Mouse (Mus musculus): ENCODE data around the gene Nlrp10. TPM values are rescaled to one million over a fixed set of nuclear protein-coding genes. Genes with fewer than 3 reads are reported as not detected.
A peak's percentile ranks its signal among the peaks of the same experiment; 100 is the strongest.

The Nlrp10 gene
- 0.04 TPM in 1 of 2 replicates, not detected in the other for polyA plus RNA-seq (2012; ENCODE audit: insufficient read depth, low replicate concordance)

GRCm38 (mm10) chr7:108929726-108930393, at the start of gene Nlrp10:
Gene Nlrp10 (minus strand): TSS chr7:108930178.
- H3K9me3 ChIP-seq, result no peaks in the 10 kb centered on the region
- H3K36me3 ChIP-seq (replicated peaks; ENCODE audit: low read length), result no peaks in the 10 kb centered on the region
- peak within 1 kb of the TSS; percentile 50 for H3K4me3 ChIP-seq (replicated peaks)
- no peak for TF ChIP-seq FLI1 (IDR thresholded peaks at IDR 0.05; ENCODE audit: low read length)
- no peaks in the 10 kb centered on the region for H3K27me3 ChIP-seq (replicated peaks)
- peaks cover 27% of the 10 kb centered on the region for H3K4me1 ChIP-seq

DNA sequence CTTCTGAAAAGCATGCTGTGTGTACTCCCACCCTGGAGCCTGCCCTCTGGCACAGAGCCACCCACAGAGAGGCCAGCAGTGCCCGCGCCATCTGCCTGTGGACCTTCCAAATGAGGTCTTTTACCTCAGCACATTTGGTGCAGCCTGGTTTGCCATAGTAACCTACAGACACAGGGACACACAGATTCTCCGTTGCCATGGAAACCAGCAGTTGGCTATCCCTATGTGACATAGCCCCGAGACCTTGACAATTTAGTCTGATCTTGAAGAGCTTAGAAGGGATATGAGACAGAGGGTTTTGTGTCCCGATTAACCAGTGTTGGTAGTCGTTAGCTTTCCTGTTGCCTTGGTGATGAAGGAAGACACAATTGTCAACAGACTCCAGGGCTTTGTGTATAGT, 42.3 kb upstream of the Nlrp10 start:
- no peaks in the 10 kb centered on the region for H3K4me1 ChIP-seq
- TF ChIP-seq FLI1 (IDR thresholded peaks at IDR 0.05; ENCODE audit: low read length) (no peak), GATA1 (IDR thresholded peaks at IDR 0.05; ENCODE audit: borderline replicate concordance, low read length) (no peak)
- peaks cover 15% of the 10 kb centered on the region for H3K27me3 ChIP-seq (replicated peaks)
- H3K36me3 ChIP-seq (replicated peaks; ENCODE audit: low read length), result no peaks in the 10 kb centered on the region
- no peaks in the 10 kb centered on the region for H3K9me3 ChIP-seq
- no peak overlapping the region for H3K4me3 ChIP-seq (replicated peaks)

- H3K4me3 ChIP-seq (replicated peaks), result no peak overlapping the region
- TF ChIP-seq GATA1 (IDR thresholded peaks at IDR 0.05; ENCODE audit: borderline replicate concordance, low read length) (no peak), FLI1 (IDR thresholded peaks at IDR 0.05; ENCODE audit: low read length) (no peak)
- no peaks in the 10 kb centered on the region for H3K9me3 ChIP-seq
- H3K4me1 ChIP-seq, result 0 out of 2 replicates have a peak, but pooled peaks cover 5% of the 10 kb centered on the region
- no peaks in the 10 kb centered on the region for H3K36me3 ChIP-seq (replicated peaks; ENCODE audit: low read length)
- peaks cover 17% of the 10 kb centered on the region for H3K27me3 ChIP-seq (replicated peaks)
Observed at GRCm38 (mm10) chr7:108968201-108968600, 38.2 kb upstream of the Nlrp10 start.

DNA sequence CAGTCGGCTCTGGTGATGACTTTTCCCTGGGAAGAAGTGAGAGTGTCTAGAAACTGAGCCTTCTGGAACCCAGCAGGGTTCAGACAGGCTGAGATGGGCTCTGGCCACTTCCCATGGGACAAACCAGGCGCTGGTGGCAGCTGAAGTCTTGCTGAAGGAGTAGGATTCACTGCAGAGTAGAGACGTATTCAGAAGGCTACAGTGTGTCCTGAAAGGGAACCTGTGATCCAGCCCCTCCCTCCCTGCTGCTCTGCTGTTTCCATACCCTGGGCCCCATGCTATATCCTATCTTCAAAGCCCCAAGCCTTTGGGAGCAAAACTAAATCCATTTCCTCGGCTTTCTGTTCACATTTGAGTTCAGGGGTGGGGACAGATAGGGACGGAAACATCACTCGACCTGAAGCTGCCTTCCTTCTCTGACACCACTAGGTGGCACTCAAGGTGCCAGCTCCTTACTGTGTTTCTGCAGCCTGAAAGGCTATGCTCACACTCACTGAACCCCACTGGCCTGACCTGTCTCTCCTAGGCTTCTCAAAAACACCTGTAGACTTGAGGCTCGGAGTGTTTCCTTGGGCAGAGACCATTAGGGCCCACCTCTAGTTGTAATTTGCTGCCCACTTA, 36.9 kb upstream of the Nlrp10 start:
- no peak overlapping the region for H3K4me3 ChIP-seq (replicated peaks)
- H3K9me3 ChIP-seq, result no peaks in the 10 kb centered on the region
- peaks cover 25% of the 10 kb centered on the region for H3K27me3 ChIP-seq (replicated peaks)
- H3K4me1 ChIP-seq, result 0 out of 2 replicates have a peak, but pooled peaks cover 5% of the 10 kb centered on the region
- TF ChIP-seq GATA1 (IDR thresholded peaks at IDR 0.05; ENCODE audit: borderline replicate concordance, low read length) (no peak), FLI1 (IDR thresholded peaks at IDR 0.05; ENCODE audit: low read length) (no peak)
- no peaks in the 10 kb centered on the region for H3K36me3 ChIP-seq (replicated peaks; ENCODE audit: low read length)

- TF ChIP-seq FLI1 (IDR thresholded peaks at IDR 0.05; ENCODE audit: low read length) (no peak), GATA1 (IDR thresholded peaks at IDR 0.05; ENCODE audit: borderline replicate concordance, low read length) (no peak)
- H3K36me3 ChIP-seq (replicated peaks; ENCODE audit: low read length), result no peaks in the 10 kb centered on the region
- H3K27me3 ChIP-seq (replicated peaks), result peaks cover 23% of the 10 kb centered on the region
- no peaks in the 10 kb centered on the region for H3K9me3 ChIP-seq
- H3K4me3 ChIP-seq (replicated peaks), result no peak overlapping the region
- 0 out of 2 replicates have a peak, but pooled peaks cover 5% of the 10 kb centered on the region for H3K4me1 ChIP-seq
Observed at GRCm38 (mm10) chr7:108965968-108966367, 36.0 kb upstream of the Nlrp10 start.

- Histone ChIP-seq H3K9me3 (no peaks in the 10 kb centered on the region), H3K4me1 (0 out of 2 replicates have a peak, but pooled peaks cover 3% of the 10 kb centered on the region), H3K36me3 (replicated peaks; ENCODE audit: low read length) (no peaks in the 10 kb centered on the region), H3K27me3 (replicated peaks) (peaks cover 29% of the 10 kb centered on the region), H3K4me3 (replicated peaks) (no peak overlapping the region)
- TF ChIP-seq FLI1 (IDR thresholded peaks at IDR 0.05; ENCODE audit: low read length), result no peak
- no peak for TF ChIP-seq GATA1 (IDR thresholded peaks at IDR 0.05; ENCODE audit: borderline replicate concordance, low read length)
Observed at GRCm38 (mm10) chr7:108957734-108958133, 27.8 kb upstream of the Nlrp10 start.

DNA sequence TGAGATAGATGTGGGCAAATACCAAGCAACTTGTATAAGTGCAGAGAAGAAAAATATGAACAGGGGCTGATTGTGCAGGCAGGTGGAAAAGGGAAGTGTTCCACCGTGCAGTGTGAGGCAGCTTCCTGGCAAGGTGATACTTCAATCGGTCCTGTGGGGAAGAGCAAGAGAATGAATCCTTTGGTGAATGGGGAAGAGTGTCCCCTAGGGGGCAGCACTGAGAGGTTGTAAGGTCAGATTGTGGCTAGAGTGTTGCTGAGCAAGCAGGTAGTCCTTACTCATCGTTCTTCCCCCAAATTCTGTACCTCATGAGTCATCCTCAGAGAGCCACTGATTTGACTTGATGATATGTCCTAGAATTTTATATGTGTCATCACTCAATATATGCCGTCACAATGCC, 24.2 kb upstream of the Nlrp10 start:
- Histone ChIP-seq H3K9me3 (no peaks in the 10 kb centered on the region), H3K4me3 (replicated peaks) (no peak overlapping the region), H3K4me1 (peaks cover 16% of the 10 kb centered on the region), H3K27me3 (replicated peaks) (peaks cover 54% of the 10 kb centered on the region), H3K36me3 (replicated peaks; ENCODE audit: low read length) (no peaks in the 10 kb centered on the region)
- TF ChIP-seq GATA1 (IDR thresholded peaks at IDR 0.05; ENCODE audit: borderline replicate concordance, low read length) (no peak), FLI1 (IDR thresholded peaks at IDR 0.05; ENCODE audit: low read length) (no peak)

DNA sequence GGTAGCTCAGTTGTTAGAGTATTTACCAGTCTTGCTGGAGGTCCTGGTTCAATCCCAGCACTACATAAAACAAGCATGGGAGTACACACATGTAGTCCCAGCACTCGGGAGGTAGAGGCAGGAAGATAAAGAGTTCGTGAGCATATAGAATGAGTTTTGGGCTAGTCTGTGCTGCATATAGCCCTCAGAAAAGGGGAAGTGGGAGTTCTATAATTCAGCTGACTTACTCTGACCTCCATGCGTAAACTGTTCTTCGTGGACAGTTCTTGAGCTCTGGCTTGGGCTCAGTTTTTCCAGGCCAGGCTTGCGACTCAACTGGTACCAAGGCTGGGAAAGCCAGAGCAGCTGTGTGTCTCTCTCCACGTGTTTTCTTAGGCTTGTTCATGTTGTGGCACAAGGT, 22.8 kb upstream of the Nlrp10 start:
- Histone ChIP-seq H3K27me3 (replicated peaks) (peaks cover 58% of the 10 kb centered on the region), H3K36me3 (replicated peaks; ENCODE audit: low read length) (no peaks in the 10 kb centered on the region)
- no peak for TF ChIP-seq FLI1 (IDR thresholded peaks at IDR 0.05; ENCODE audit: low read length)
- TF ChIP-seq GATA1 (IDR thresholded peaks at IDR 0.05; ENCODE audit: borderline replicate concordance, low read length), result no peak

DNA sequence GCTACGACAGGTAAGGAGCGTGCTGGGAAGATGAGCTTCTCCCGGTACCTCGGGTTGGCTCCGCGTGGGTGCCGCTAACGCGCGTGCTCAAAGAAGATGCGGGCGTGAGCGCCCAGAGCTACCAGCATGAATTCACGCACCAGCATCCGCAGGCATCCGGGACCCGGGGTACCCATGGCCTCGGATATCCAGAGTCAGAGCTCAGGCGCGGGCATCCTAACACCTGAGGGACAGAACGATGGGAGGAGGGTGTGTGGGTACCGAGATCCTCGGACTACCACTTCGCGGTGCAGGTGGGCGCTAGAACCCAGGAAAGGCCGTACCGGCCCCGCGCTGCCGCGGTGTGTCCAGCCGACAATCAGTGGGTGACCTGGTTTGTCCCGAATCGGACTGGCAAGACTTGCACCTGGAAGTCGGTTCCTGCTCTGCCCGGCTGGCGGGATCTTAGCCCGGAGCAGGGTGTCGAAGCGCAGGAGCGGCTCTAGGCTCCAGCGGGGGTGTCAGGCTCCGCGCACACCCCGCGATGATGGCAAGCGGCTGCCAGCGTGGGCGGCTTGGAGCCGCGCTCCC, 20.9 kb upstream of the Nlrp10 start:
- no peaks in the 10 kb centered on the region for H3K9me3 ChIP-seq
- TF ChIP-seq GATA1 (IDR thresholded peaks at IDR 0.05; ENCODE audit: borderline replicate concordance, low read length) (no peak), FLI1 (IDR thresholded peaks at IDR 0.05; ENCODE audit: low read length) (no peak)
- H3K4me1 ChIP-seq, result peaks cover 34% of the 10 kb centered on the region
- H3K27me3 ChIP-seq (replicated peaks), result peaks cover 52% of the 10 kb centered on the region
- H3K36me3 ChIP-seq (replicated peaks; ENCODE audit: low read length), result peaks cover 9% of the 10 kb centered on the region
- peak overlapping the region; percentile 88 for H3K4me3 ChIP-seq (replicated peaks)

More for the DNA sequence above, 22.8 kb upstream of the Nlrp10 start:
- Histone ChIP-seq H3K4me1 (peaks cover 16% of the 10 kb centered on the region), H3K4me3 (replicated peaks) (no peak overlapping the region), H3K9me3 (no peaks in the 10 kb centered on the region)

DNA sequence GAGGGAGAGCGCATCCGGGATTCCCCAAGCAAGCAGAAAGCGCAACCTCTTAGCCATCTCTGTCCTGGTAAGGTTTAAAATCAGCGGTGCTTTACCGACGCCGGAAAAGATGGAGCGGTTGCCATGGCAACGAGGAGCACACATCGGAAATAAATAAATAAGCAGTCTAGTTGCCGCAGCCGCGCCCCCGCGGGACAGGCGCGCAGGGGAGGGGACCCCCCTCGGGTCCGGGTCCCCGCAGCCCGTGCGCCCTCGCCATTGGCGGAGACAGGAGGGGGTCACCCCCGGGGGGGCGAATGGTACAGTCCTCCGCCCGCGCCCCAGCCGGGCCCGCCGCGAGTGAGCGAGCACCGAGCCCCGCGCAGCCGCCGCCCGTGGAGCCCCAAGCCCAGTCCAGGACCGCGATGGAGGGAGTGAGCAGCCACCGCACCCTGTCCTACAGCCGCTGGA, 20.4 kb upstream of the Nlrp10 start, which contains the start of gene Tub:
TSS of gene Tub (plus strand) at position 27 of the 450 bp plus-strand sequence.
- Histone ChIP-seq H3K4me1 (peaks cover 34% of the 10 kb centered on the region), H3K4me3 (replicated peaks) (peak within 1 kb of the TSS; percentile 88), H3K9me3 (no peaks in the 10 kb centered on the region), H3K36me3 (replicated peaks; ENCODE audit: low read length) (peaks cover 14% of the 10 kb centered on the region), H3K27me3 (replicated peaks) (peaks cover 50% of the 10 kb centered on the region)
- no peak for TF ChIP-seq GATA1 (IDR thresholded peaks at IDR 0.05; ENCODE audit: borderline replicate concordance, low read length)
- TF ChIP-seq FLI1 (IDR thresholded peaks at IDR 0.05; ENCODE audit: low read length), result no peak

Data from megakaryocyte, embryonic 14.5 days (primary cell).